ENCODE assay signal across 9 mouse cellular contexts in the genomic region with DNA sequence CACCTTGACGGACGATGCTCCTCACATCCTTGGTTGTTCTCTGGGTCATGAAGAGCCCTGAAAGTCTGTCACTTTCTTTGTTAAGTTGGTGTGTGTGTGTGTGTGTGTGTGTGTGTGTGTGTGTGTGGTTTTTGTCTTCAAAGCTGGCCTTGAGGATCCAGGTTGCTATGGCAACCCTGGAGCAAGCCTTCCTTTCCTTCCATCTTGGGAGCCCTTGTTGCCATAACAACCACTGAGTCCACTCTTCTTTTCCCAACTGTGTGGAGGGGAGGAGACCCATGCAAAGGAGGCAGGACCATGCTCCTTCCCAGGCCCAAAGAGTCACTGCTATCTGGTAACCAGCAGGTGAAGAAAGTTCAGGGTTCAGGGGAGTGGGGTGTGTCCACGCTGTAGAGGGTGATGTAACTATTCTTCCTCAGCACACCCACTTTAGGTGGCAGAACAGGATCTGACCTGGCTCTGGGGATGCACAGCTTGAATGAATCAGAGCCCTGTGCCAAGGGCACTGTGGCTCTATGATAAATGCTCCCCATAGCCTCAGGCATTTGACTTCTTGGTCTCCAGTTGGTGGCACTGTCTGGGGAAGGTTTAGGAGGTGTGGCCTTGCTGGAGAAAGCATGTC. TPM values are rescaled to one million over a fixed set of nuclear protein-coding genes. Genes with fewer than 3 reads are reported as not detected.
DNase-seq lines count a peak whose midpoint lies in the region; ATAC-seq and TF ChIP-seq lines count a peak whose summit lies in the region.
"Had no signal": no experiment of that assay in that cellular context is flagged by ENCODE, and none has a peak within 500 bp of the region (broad histone marks: within the 10 kb centered on the region; RNA-seq: fewer than 3 reads in every experiment).

No protein-coding gene starts in this region.

- no peak for TF ChIP-seq CTCF in layer of hippocampus, adult 2 months (conservative IDR thresholded peaks at IDR 0.05)
- 0 out of 2 replicates have a peak, but pooled peaks have one; percentile 16 for TF ChIP-seq CTCF in stomach, postnatal 0 days (IDR thresholded peaks at IDR 0.05; ENCODE audit: low read depth)

- DNase-seq in layer of hippocampus, adult 2 months (ENCODE audit: low spot score in 2 of 2) = peak in 1 of 2 experiments; percentile 74
- no peak for DNase-seq in layer of hippocampus, postnatal 25 days (ENCODE audit: extremely low spot score in 1 of 2, low spot score in 1 of 2)
- DNase-seq in stomach, postnatal 0 days (ENCODE audit: low spot score) = no peak
- no peak for DNase-seq in urinary bladder, postnatal 36 days (ENCODE audit: low spot score in 2 of 2)
- DNase-seq in cerebellum, adult 9-11 months = no peak
- DNase-seq: heart, postnatal 10 days had no signal

- no peaks in the 10 kb centered on the region for H3K36me3 ChIP-seq in hindbrain, embryonic 13.5 days
- H3K36me3 ChIP-seq in midbrain, embryonic 12.5 days = no peaks in the 10 kb centered on the region
- H3K36me3 ChIP-seq in stomach, postnatal 0 days (ENCODE audit: control insufficient read depth, insufficient read depth, low read length) = no peaks in the 10 kb centered on the region
- no peaks in the 10 kb centered on the region for H3K36me3 ChIP-seq in liver, embryonic 12.5 days

- peaks cover 48% of the 10 kb centered on the region for H3K4me1 ChIP-seq in hindbrain, embryonic 13.5 days (replicated peaks)
- H3K4me1 ChIP-seq in midbrain, embryonic 12.5 days = peaks cover 35% of the 10 kb centered on the region
- no peaks in the 10 kb centered on the region; the same call in 1 of the 2 replicates for H3K4me1 ChIP-seq in stomach, postnatal 0 days (replicated peaks; ENCODE audit: control insufficient read depth, insufficient read depth)
- H3K4me1 ChIP-seq in liver, embryonic 12.5 days = no peaks in the 10 kb centered on the region

- no peaks in the 10 kb centered on the region for H3K9me3 ChIP-seq in hindbrain, embryonic 13.5 days
- H3K9me3 ChIP-seq in midbrain, embryonic 12.5 days = no peaks in the 10 kb centered on the region
- H3K9me3 ChIP-seq in stomach, postnatal 0 days (ENCODE audit: control insufficient read depth, low read length) = no peaks in the 10 kb centered on the region
- no peaks in the 10 kb centered on the region for H3K9me3 ChIP-seq in liver, embryonic 12.5 days (replicated peaks)

- peak; percentile 81 for ATAC-seq in hindbrain, embryonic 13.5 days (ENCODE audit: low FRiP score)
- ATAC-seq in midbrain, embryonic 12.5 days (ENCODE audit: low FRiP score, low read depth) = peak; percentile 84
- peak; percentile 39; the same call in 1 of the 2 replicates for ATAC-seq in stomach, postnatal 0 days (ENCODE audit: low FRiP score, low TSS enrichment)
- ATAC-seq in liver, embryonic 12.5 days = no peak

- 39% methylated on average over 3 of the region's 3 CpGs for WGBS in hindbrain, embryonic 13.5 days
- 43% methylated on average over 3 of the region's 3 CpGs for WGBS in midbrain, embryonic 12.5 days
- WGBS in stomach, postnatal 0 days = 73% methylated on average over 3 of the region's 3 CpGs
- 69% methylated on average over 3 of the region's 3 CpGs for WGBS in liver, embryonic 12.5 days (ENCODE audit: insufficient replicate concordance)

- TF ChIP-seq EP300 in stomach, postnatal 0 days (optimal IDR thresholded peaks at IDR 0.05) = no peak

- H3K27me3 ChIP-seq in hindbrain, embryonic 13.5 days = 0 out of 2 replicates have a peak, but pooled peaks cover 9% of the 10 kb centered on the region
- peaks cover 28% of the 10 kb centered on the region for H3K27me3 ChIP-seq in midbrain, embryonic 12.5 days
- no peaks in the 10 kb centered on the region for H3K27me3 ChIP-seq in stomach, postnatal 0 days (ENCODE audit: control insufficient read depth, insufficient read depth, low read length)
- peaks cover under 1% of the 10 kb centered on the region for H3K27me3 ChIP-seq in liver, embryonic 12.5 days (replicated peaks)

- no peak overlapping the region for H3K4me2 ChIP-seq in hindbrain, embryonic 13.5 days
- peak overlapping the region; percentile 13; the same call in 1 of the 2 replicates for H3K4me2 ChIP-seq in midbrain, embryonic 12.5 days (replicated peaks)
- H3K4me2 ChIP-seq in stomach, postnatal 0 days (replicated peaks; ENCODE audit: low read depth) = no peak overlapping the region
- no peak overlapping the region for H3K4me2 ChIP-seq in liver, embryonic 12.5 days

- peak overlapping the region; percentile 14; the same call in 1 of the 2 replicates for H3K27ac ChIP-seq in layer of hippocampus, adult 2 months
- peak overlapping the region; percentile 53 for H3K27ac ChIP-seq in hindbrain, embryonic 13.5 days
- H3K27ac ChIP-seq in midbrain, embryonic 12.5 days (replicated peaks) = peak overlapping the region; percentile 63; the same call in 1 of the 2 replicates
- H3K27ac ChIP-seq in stomach, postnatal 0 days (replicated peaks) = no peak overlapping the region
- no peak overlapping the region for H3K27ac ChIP-seq in liver, embryonic 12.5 days

- no peak overlapping the region for H3K9ac ChIP-seq in hindbrain, embryonic 13.5 days
- H3K9ac ChIP-seq in midbrain, embryonic 12.5 days (replicated peaks) = no peak overlapping the region
- no peak overlapping the region for H3K9ac ChIP-seq in stomach, postnatal 0 days (ENCODE audit: low read length)
- no peak overlapping the region for H3K9ac ChIP-seq in liver, embryonic 12.5 days

- H3K4me3 ChIP-seq in layer of hippocampus, adult 2 months = no peak overlapping the region
- H3K4me3 ChIP-seq in hindbrain, embryonic 13.5 days = no peak overlapping the region
- no peak overlapping the region for H3K4me3 ChIP-seq in midbrain, embryonic 12.5 days
- no peak overlapping the region for H3K4me3 ChIP-seq in stomach, postnatal 0 days (ENCODE audit: low read depth, low read length)
- no peak overlapping the region for H3K4me3 ChIP-seq in liver, embryonic 12.5 days

RNA-seq across cellular contexts. Expression of a gene that starts 39.5 kb away (rescaled TPM):
- total RNA-seq in layer of hippocampus, adult 2 months (2021) = 10 to 100 TPM; 14.0 to 15.7 TPM
- 10 to 100 TPM; 15.1 to 18.1 TPM for total RNA-seq in layer of hippocampus, postnatal 25 days (2021)
- polyA plus RNA-seq in hindbrain, embryonic 13.5 days (2015; fragmentation: Nextera tagmentation; extraction: Ambion mirVana) = 10.5 and 12.0 TPM in 2 replicates
- polyA plus RNA-seq in midbrain, embryonic 12.5 days (2016; fragmentation: Nextera tagmentation; extraction: Ambion mirVana) = 9.3 TPM in 2 replicates
- polyA plus RNA-seq in stomach, postnatal 0 days (2015; fragmentation: Nextera tagmentation; extraction: Ambion mirVana) = 35.8 and 41.7 TPM in 2 replicates
- 15.3 and 15.5 TPM in 2 replicates for polyA plus RNA-seq in liver, embryonic 12.5 days (2016; fragmentation: Nextera tagmentation; extraction: Ambion mirVana)

Comparison
In these comparisons a context has a peak if more than half of its experiments do, and no peak if none do; other contexts are left out.
1. H3K27ac ChIP-seq: peak in layer of hippocampus, adult 2 months (single experiment), hindbrain, embryonic 13.5 days (single experiment) and midbrain, embryonic 12.5 days (single experiment); none in stomach, postnatal 0 days (single experiment) and liver, embryonic 12.5 days (single experiment).